Mouse (Mus musculus) neural tube, embryonic 12.5 days (tissue): Measurements from ENCODE around the gene Selenov. TPM values are rescaled to one million over a fixed set of nuclear protein-coding genes. Genes with fewer than 3 reads are reported as not detected.
"Not testable (repeated sequence)": the region's sequence is repeated elsewhere in the genome, so short reads cannot be mapped to it uniquely, and the experiment has no call there.

Experiments
- ATAC-seq: fragments of 200-750 bp; cut with Nextera tagmentation; 2 replicates; pipeline ENCODE4 v1.8.0; 2017; ENCODE audit warnings: low read depth, mild to moderate bottlenecking, moderate TSS enrichment, moderate library complexity; ENCODE audit not compliant: low FRiP score
- H3K27ac ChIP-seq: fragments of 300-500 bp; sonication (generic); 2 replicates; pipeline ENCODE4 v1.5.1; 2016
- H3K27me3 ChIP-seq: fragments of 300-500 bp; sonication (generic); replicated peaks from 2 replicates; pipeline ENCODE4 v1.6.1; 2016; ENCODE audit warnings: mild to moderate bottlenecking
- H3K36me3 ChIP-seq: fragments of 300-500 bp; sonication (generic); 2 replicates; pipeline ENCODE4 v1.6.1; 2016; ENCODE audit warnings: mild to moderate bottlenecking
- H3K4me1 ChIP-seq: fragments of 300-500 bp; sonication (generic); 2 replicates; pipeline ENCODE4 v1.6.1; 2016
- H3K4me2 ChIP-seq: fragments of 300-500 bp; sonication (generic); replicated peaks from 2 replicates; pipeline ENCODE4 v1.6.1; 2016; ENCODE audit warnings: mild to moderate bottlenecking
- H3K4me3 ChIP-seq: fragments of 300-500 bp; sonication (generic); 2 replicates; pipeline ENCODE4 v1.5.1; 2016
- H3K9ac ChIP-seq: fragments of 300-500 bp; sonication (generic); 2 replicates; pipeline ENCODE4 v1.6.1; 2016; ENCODE audit warnings: mild to moderate bottlenecking
- H3K9me3 ChIP-seq: fragments of 300-500 bp; sonication (generic); 2 replicates; pipeline ENCODE4 v1.6.1; 2016; ENCODE audit warnings: mild to moderate bottlenecking
- WGBS: fragments of 180-500 bp; shearing (Covaris S2); methylation state at CpG from one replicate; pipeline ENCODE4 v1.1.7; 2016; 5-methylcytosine and 5-hydroxymethylcytosine counted together
- polyA plus RNA-seq: library from polyadenylated mRNA; unstranded; fragments of >200 nt; fragmentation: Nextera tagmentation; extraction: Ambion mirVana; gene quantifications from 2 replicates; pipeline ENCODE4 v1.2.1, GENCODE M21; 2016

The Selenov gene
- polyA plus RNA-seq, 1 experiment from 2014 or later, result 1.1 TPM

DNA sequence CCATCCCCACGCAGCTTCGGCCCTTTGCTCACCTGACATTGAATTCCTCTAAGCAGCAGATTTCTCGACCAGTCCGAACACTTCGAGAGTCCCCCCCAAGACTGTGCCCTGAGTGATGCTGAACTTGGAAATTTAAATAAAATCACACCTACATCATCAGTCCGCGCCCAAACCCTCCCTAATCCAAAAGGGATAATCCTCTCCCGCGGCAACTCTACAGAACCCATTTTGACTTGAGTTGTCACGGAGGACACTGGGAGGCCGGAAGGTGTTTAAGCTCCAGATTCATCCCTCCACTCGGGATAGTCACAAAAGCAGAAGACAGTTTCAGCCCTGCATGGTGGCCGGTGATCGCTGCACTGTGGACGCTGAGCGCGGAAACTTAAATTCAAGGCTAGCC is 39.0 kb downstream of the Selenov start:
- peaks cover 15% of the 10 kb centered on the region; the same call in 1 of the 2 replicates for H3K9me3 ChIP-seq
- H3K27me3 ChIP-seq, result no peaks in the 10 kb centered on the region
- H3K9ac ChIP-seq, result no peak overlapping the region
- H3K4me1 ChIP-seq, result no peaks in the 10 kb centered on the region
- H3K4me2 ChIP-seq, result no peak overlapping the region
- no peak for ATAC-seq
- no peaks in the 10 kb centered on the region for H3K36me3 ChIP-seq
- 88% methylated on average over 17 of the region's 17 CpGs for WGBS
- no peak overlapping the region for H3K27ac ChIP-seq
- no peak overlapping the region for H3K4me3 ChIP-seq

DNA sequence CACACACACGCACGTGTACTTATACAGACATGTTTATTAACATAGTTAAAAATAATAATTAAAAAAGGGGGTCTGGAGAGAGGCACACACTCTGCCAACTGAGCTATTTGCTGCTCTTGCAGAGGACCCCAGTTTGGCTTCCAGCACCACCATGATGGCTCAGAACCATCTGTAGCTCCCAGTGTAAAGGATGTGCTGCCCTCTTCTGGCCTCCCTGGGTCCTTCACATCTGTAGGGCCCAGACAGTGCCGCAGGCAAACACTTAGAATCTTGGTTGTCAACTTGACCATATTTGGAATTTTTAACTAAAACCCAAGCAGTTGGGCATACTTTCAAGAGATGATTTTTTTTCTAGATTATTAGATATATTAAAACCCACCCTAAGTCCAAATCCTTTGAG is 42.0 kb downstream of the Selenov start:
- no peaks in the 10 kb centered on the region for H3K36me3 ChIP-seq
- WGBS, result 92% methylated on average over 3 of the region's 3 CpGs

DNA sequence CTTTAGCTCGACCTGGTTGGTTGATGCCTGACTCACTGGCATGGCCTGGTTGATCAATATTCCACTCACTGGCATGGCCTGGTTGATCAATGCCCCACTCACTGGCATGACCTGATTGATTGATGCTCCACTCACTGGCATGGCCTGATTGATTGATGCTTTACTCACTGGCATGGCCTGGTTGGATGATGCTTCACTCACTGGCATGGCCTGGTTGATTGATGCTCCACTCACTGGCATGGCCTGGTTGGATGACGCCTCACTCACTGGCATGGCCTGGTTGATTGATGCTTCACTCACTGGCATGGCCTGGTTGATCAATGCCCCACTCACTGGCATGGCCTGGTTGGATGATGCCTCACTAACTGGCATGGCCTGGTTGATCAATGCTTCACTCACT is 47.0 kb downstream of the Selenov start:
- not testable (repeated sequence) for H3K4me1 ChIP-seq

More for the DNA sequence above, 42.0 kb downstream of the Selenov start:
- peaks cover 11% of the 10 kb centered on the region; the same call in 1 of the 2 replicates for H3K9me3 ChIP-seq
- no peak for ATAC-seq
- H3K9ac ChIP-seq, result no peak overlapping the region
- no peak overlapping the region for H3K4me3 ChIP-seq
- H3K27me3 ChIP-seq, result no peaks in the 10 kb centered on the region
- H3K4me1 ChIP-seq, result no peaks in the 10 kb centered on the region
- no peak overlapping the region for H3K27ac ChIP-seq
- no peak overlapping the region for H3K4me2 ChIP-seq

More for the DNA sequence above, 47.0 kb downstream of the Selenov start:
- H3K36me3 ChIP-seq, H3K27ac ChIP-seq, H3K4me3 ChIP-seq, H3K4me2 ChIP-seq, ATAC-seq, H3K27me3 ChIP-seq, H3K9me3 ChIP-seq, H3K9ac ChIP-seq: not testable (repeated sequence)
- WGBS, result 76% methylated on average over 2 of the region's 2 CpGs

Other genes starting within 250 kb of the Selenov start
- 331 and 338 TPM in 2 replicates for gene Psmc4, start 241.1 kb downstream of the Selenov start, polyA plus RNA-seq
- gene Fcgbp, start 219.9 kb downstream of the Selenov start, polyA plus RNA-seq, result not detected in 2 replicates
- gene 9530053A07Rik, start 161.7 kb downstream of the Selenov start, polyA plus RNA-seq, result 0.05 TPM in 1 of 2 replicates, not detected in the other
- gene Fbl, start 121.5 kb downstream of the Selenov start, polyA plus RNA-seq, result 118 and 135 TPM in 2 replicates
- 20.4 and 22.0 TPM in 2 replicates for gene Dyrk1b, start 111.7 kb downstream of the Selenov start, polyA plus RNA-seq
- gene Eid2, start 23.3 kb downstream of the Selenov start, polyA plus RNA-seq, result 27.7 and 31.9 TPM in 2 replicates
- gene Eid2b, start 13.4 kb downstream of the Selenov start, polyA plus RNA-seq, result 29.8 and 30.7 TPM in 2 replicates
- 80.4 and 82.2 TPM in 2 replicates for gene Dll3, start 11.1 kb upstream of the Selenov start, polyA plus RNA-seq
- gene Timm50, start 20.9 kb upstream of the Selenov start, polyA plus RNA-seq, result 174 and 180 TPM in 2 replicates
- gene Supt5, start 47.6 kb upstream of the Selenov start, polyA plus RNA-seq, result 98.5 and 110 TPM in 2 replicates
- 540 and 574 TPM in 2 replicates for gene Rps16, start 59.5 kb upstream of the Selenov start, polyA plus RNA-seq
- gene Plekhg2, start 81.4 kb upstream of the Selenov start, polyA plus RNA-seq, result 58.9 and 63.3 TPM in 2 replicates
- 5.6 and 6.5 TPM in 2 replicates for gene Zfp36, start 89.1 kb upstream of the Selenov start, polyA plus RNA-seq
- gene Med29, start 101.5 kb upstream of the Selenov start, polyA plus RNA-seq, result 42.9 and 43.9 TPM in 2 replicates
- gene Paf1, start 101.8 kb upstream of the Selenov start, polyA plus RNA-seq, result 85.3 and 87.8 TPM in 2 replicates
- 6.6 and 8.1 TPM in 2 replicates for gene Gmfg, start 146.3 kb upstream of the Selenov start, polyA plus RNA-seq
- gene Lrfn1, start 160.8 kb upstream of the Selenov start, polyA plus RNA-seq, result 16.6 and 18.8 TPM in 2 replicates
- not detected in 2 replicates for gene Ifnl2, start 219.3 kb upstream of the Selenov start, polyA plus RNA-seq
- not detected in 2 replicates for gene Ifnl3, start 231.7 kb upstream of the Selenov start, polyA plus RNA-seq
- gene Sycn, start 249.7 kb upstream of the Selenov start, polyA plus RNA-seq, result not detected in 2 replicates